Mouse (Mus musculus) adrenal gland, adult 8-10 months (tissue): ENCODE data around the gene Dhx30. TPM values are rescaled to one million over a fixed set of nuclear protein-coding genes. Genes with fewer than 3 reads are reported as not detected.

Experiments
- DNase-seq: peaks from one replicate; pipeline ENCODE4 v3.0.0; 2022
- total RNA-seq, 4 experiments: library from RNA; stranded (reverse); gene quantifications; 2 replicates each; pipeline ENCODE4 v1.2.4; 2022

The Dhx30 gene
- total RNA-seq, 4 experiments from 2014 or later: 107 to 117 (median 114) TPM

GRCm38 (mm10) chr9:110045763-110046377 lies 71.8 kb downstream of the Dhx30 start:
- no peak for DNase-seq

- DNase-seq: no peak
Observed at GRCm38 (mm10) chr9:110044373-110044772, 73.3 kb downstream of the Dhx30 start.

GRCm38 (mm10) chr9:110038485-110038884 lies 79.1 kb downstream of the Dhx30 start:
- no peak for DNase-seq

GRCm38 (mm10) chr9:110037895-110038294 lies 79.7 kb downstream of the Dhx30 start:
- no peak for DNase-seq

GRCm38 (mm10) chr9:110035091-110035490 lies 82.5 kb downstream of the Dhx30 start:
- no peak for DNase-seq

Other genes with a start within 250 kb of the Dhx30 start
- gene Cdc25a, start 242.3 kb downstream of the Dhx30 start, total RNA-seq: 10 to 100 TPM; 10.5 to 14.5 (median 10.8) TPM
- 100 to 1,000 TPM in 2 of 4 experiments, 10 to 100 TPM in 2; 75.9 to 139 (median 108) TPM for gene Map4, start 186.4 kb downstream of the Dhx30 start, total RNA-seq
- gene Smarcc1, start 122 bp downstream of the Dhx30 start, total RNA-seq: 10 to 100 TPM; 57.6 to 64.3 (median 60.8) TPM
- gene Cspg5, start 126.0 kb upstream of the Dhx30 start, total RNA-seq: 10 to 100 TPM; 18.1 to 30.7 (median 25.3) TPM
- 10 to 100 TPM; 10.5 to 14.6 (median 12.2) TPM for gene Elp6, start 187.3 kb upstream of the Dhx30 start, total RNA-seq
- gene Scap, start 215.5 kb upstream of the Dhx30 start, total RNA-seq: 100 to 1,000 TPM; 110 to 118 (median 116) TPM